Mouse (Mus musculus) c-Kit-negative CD71-positive TER-119-positive erythroid progenitor cells, embryonic 14.5 days (primary cell): ENCODE data around the gene Tpk1.

Experiments used
- DNase-seq: peaks from one replicate; pipeline ENCODE4 v3.0.0-alpha.2; 2013; ENCODE audit warnings: low read depth, low spot score

Gene Tpk1

GRCm38 (mm10) chr6:43442191-43442590 is 223.9 kb downstream of the Tpk1 start:
- no peak for DNase-seq

DNA sequence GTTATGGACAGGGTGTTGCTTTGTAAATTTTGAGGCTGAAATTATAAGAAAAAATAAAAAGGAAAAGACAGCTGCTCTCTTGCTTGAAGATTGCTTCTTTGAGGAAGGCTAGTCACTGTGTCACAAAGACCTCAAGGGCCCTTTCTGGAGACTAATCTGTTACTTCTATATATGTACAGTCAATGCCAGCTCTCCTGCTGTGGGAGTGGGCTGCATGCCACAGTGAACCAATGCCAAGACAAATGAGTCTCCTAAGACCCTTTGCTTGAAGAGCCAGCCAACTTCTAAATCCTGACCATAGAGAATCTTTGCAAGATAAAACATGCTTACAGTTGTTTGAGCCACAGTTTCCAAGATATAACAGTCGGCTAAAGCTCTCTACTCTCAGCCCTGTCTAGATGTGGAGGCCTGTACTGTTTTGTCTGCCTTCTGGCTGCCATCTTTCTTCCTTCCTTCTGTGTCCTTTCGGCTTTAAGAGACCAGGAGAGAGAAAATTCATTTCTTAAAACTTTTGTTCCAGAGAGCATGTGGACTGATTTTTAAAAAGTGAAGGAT is 230.0 kb downstream of the Tpk1 start:
- no peak for DNase-seq

DNA sequence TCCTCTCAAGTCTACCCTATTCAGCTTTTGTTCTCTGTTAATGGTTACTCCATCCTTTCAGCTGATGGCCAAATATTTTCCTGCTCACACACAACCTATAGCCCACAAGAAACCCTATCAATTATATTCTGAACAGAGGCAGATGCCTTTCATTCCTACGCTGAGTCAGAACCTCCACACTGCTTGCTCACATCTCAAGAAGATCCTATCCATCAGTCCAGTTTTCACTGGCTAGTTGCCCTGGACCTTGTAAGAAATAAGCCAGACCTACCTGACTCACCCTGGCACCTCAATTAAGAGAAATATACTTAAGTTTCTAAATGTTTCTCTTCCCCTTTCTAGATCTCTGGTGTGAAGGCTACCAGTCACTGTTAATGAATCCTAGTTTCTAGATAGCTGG is 231.7 kb downstream of the Tpk1 start:
- no peak for DNase-seq

GRCm38 (mm10) chr6:43424978-43425377 is 241.1 kb downstream of the Tpk1 start:
- DNase-seq = no peak

DNA sequence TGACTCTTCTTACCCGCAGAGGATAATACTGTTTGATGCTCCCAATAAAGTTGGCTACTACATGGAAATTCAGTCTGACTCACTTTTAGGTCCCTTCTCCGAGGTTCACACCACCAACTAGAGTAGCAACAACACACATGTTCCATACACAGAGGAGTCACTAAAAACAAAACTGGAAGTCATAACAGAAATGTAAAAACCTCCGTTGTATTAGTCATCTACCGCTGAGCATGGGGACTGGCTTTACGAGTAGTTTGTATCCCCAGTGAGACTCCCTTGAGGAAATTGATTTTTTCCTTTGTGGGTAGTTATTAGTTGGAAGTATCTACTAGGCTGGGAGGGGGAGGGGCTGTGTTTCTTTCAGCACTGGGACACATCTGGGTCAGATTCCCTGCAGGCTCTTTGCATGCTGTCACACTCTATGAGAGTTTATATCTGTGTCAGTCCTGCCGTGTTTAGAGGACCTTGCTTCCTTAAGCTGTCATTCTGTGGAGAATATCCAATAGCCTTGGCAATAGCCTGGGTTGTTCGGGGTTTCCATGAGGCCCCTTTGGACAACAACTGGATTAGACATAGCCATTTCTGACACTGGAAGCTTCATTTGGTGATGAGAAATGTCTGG is 245.6 kb downstream of the Tpk1 start:
- no peak for DNase-seq

GRCm38 (mm10) chr6:43408949-43409348 is 257.1 kb downstream of the Tpk1 start:
- no peak for DNase-seq

- DNase-seq = no peak
Observed at GRCm38 (mm10) chr6:43403076-43403475, 263.0 kb downstream of the Tpk1 start.

GRCm38 (mm10) chr6:43402219-43402997 is 263.7 kb downstream of the Tpk1 start:
- DNase-seq = no peak

GRCm38 (mm10) chr6:43396426-43396825 is 269.7 kb downstream of the Tpk1 start:
- DNase-seq = no peak

GRCm38 (mm10) chr6:43395538-43395937 is 270.5 kb downstream of the Tpk1 start:
- no peak for DNase-seq

GRCm38 (mm10) chr6:43391358-43391757 is 274.7 kb downstream of the Tpk1 start:
- DNase-seq = no peak

- no peak for DNase-seq
Observed at GRCm38 (mm10) chr6:43387273-43387672, 278.8 kb downstream of the Tpk1 start.

DNA sequence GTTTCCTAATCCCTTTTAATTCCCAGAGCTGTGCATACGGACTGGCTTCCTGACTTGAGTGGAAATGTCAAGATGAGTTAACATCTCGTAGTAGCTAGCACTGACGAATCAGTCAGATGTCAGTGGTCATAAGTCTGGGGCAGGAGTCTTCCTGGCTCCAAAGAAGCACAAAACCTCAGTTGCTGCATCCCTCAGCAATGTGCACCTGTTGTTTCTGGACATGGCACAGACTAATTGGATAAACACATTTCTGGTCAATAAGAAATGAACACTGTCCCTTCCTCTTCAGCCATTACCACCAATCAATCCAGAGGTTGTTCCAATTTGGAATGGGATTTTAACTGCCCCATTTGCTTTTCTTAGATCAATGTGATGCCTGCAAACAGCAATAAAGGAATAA is 281.2 kb downstream of the Tpk1 start:
- no peak for DNase-seq

- DNase-seq = no peak
Observed at GRCm38 (mm10) chr6:43384304-43384703, 281.8 kb downstream of the Tpk1 start.

- DNase-seq = no peak
Observed at GRCm38 (mm10) chr6:43382750-43383149, 283.3 kb downstream of the Tpk1 start.

DNA sequence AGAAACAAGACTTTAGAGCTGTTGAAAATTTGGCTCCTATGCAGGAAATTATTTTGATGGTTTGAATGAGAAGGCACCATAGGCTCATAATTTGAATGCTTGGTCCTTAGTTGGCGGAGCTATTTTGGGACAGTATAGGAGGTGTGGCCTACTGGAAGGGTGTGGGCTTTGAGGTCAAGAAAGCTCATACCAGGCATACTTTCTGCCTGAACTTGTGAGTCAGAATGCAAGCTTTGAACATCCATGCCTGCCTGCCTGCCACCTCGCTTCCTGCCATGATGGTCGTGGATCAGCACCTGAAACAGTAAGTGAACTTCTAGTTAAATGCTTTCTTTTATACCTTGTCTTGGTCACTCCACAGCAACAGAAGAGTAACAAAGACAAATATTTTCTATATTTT is 283.8 kb downstream of the Tpk1 start:
- no peak for DNase-seq

- no peak for DNase-seq
Observed at GRCm38 (mm10) chr6:43373206-43373605, 292.9 kb downstream of the Tpk1 start.

- no peak for DNase-seq
Observed at GRCm38 (mm10) chr6:43367434-43367945, 298.6 kb downstream of the Tpk1 start.

GRCm38 (mm10) chr6:43366952-43367351 is 299.1 kb downstream of the Tpk1 start:
- DNase-seq = no peak

DNA sequence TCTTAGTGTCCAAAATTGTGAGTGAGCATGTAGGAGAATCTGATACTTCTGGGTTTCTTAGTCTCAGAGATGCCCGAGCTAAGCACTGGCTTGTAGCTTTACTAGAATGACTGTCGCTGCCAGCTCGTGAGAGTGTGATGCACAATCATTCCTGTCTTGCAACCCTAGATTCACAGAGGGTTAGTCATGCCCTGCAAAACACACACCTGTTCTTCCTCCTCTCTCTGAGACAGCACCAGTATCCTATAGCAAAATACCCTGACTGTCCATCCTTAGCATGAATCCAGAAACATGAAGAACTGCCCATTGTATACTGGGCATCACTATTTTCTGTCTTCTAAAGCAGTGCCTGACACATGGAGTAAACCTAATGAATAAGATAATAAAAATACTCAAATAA is 302.2 kb downstream of the Tpk1 start:
- no peak for DNase-seq

DNA sequence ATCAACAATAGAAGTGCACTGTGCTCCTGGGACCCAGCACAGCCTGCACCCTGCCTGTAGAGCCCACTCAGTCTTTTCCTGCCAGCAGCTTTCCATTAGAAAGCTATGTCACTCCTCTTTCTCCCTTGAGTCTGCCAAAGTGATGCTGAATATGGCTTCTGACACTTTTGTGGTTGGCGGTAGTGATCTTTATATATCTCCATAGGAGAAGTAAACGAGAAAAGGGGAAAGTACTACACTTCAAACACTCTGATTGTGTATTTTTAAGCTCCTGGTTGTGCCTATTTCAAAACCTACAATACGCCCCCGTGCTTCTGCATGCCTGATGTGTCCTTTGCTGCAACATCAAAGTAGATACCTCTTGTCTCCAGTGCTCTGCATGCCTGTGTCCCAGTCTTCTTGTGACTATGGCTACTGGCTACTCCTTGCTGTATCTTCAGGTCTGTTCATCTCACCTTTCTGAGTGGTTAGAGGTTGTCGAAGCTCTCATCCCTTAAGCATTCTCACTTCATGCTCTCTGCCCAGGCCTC is 302.7 kb downstream of the Tpk1 start:
- no peak for DNase-seq

DNA sequence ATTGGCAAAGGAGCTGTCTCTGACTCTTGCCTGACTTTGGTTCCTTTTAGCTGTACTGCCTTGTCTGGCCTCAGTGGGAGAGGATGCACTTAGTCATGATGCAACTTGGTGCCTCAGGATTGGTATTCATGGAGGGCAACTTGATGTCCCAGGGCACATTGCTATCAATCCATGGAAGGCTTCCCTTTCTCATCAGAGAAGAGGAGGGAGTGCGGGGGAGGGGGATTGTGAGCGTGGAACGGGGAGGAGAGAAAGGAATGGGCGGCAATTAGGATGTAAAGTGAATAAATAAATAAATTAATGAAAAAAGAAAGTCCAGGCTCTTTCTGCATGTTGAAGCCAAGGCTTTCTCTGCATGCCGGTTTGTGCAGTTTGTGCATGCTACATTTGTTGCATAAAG is 304.8 kb downstream of the Tpk1 start:
- no peak for DNase-seq

GRCm38 (mm10) chr6:43360214-43360613 is 305.9 kb downstream of the Tpk1 start:
- DNase-seq = no peak
